Mouse (Mus musculus): ENCODE results near the gene Gli3. TPM values are rescaled to one million over a fixed set of nuclear protein-coding genes. Genes with fewer than 3 reads are reported as not detected.

Gene Gli3
- polyA plus RNA-seq, 1 experiment from 2014 or later: 7.0 TPM

DNA sequence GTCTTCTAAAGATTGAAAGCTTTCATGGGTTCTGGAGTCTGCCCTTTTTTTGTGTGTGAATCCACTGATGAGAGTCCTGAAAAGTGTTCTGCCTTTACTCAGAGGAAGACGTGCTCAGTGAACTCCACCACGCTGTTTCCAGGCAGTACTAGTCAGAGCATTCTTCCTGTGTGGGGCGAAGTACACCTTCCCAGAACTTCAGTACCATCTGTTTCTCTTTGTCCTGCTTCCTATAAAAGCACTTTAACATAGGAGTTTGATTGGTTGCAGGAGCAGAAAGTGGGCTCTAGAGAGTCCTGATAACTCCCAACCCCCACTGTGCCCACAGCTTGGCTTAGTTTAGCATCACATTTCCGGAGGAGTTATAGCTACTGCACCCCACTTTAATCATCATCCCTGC, 32.8 kb downstream of the Gli3 start:
- no peak for ATAC-seq (ENCODE audit: insufficient number of reproducible peaks, insufficient read depth, low FRiP score, low read depth)
- 74% methylated on average over 4 of the region's 4 CpGs for WGBS

DNA sequence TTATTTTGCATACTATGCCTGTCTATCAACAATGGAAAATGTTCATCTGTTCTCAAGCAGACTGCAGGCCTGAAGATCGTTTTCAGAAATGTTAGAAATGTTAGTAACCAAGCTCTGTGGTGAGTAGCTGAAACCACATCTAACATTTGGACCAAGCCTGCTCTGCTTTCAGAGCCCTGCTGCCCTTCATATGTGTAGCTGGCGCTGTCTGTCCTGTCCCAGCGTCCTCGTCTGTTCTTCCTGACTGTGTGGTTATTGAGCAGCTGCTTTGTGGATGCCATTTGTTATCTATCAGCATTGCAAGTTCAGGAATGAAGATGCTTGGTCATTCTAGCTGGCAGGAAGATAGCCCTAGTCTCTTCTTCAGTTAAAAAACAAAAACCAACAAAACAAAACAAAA, 35.3 kb downstream of the Gli3 start:
- no peak overlapping the region for H3K4me2 ChIP-seq (ENCODE audit: low read length)
- H3K27ac ChIP-seq (replicated peaks in 1 of 2; ENCODE audit: control insufficient read depth in 1 of 2, insufficient read depth in 1 of 2, low read depth in 2 of 2, low read length in 2 of 2): no peak overlapping the region
- WGBS: 53% methylated on average over 4 of the region's 4 CpGs
- no peaks in the 10 kb centered on the region for H3K9me3 ChIP-seq (ENCODE audit: control insufficient read depth, low read length)
- no peak overlapping the region for H3K4me3 ChIP-seq (ENCODE audit: control insufficient read depth in 1 of 2, insufficient read depth in 1 of 2, low read depth in 1 of 2, low read length in 2 of 2)
- H3K9ac ChIP-seq (ENCODE audit: low read length): no peak overlapping the region
- H3K27me3 ChIP-seq (ENCODE audit: control insufficient read depth, insufficient read depth, low read length): no peaks in the 10 kb centered on the region
- no peaks in the 10 kb centered on the region for H3K4me1 ChIP-seq (ENCODE audit: control insufficient read depth in 2 of 2, insufficient read depth in 2 of 2, low read length in 2 of 2)
- H3K36me3 ChIP-seq (ENCODE audit: control insufficient read depth, insufficient read depth, low read length): no peaks in the 10 kb centered on the region
- ATAC-seq (ENCODE audit: insufficient number of reproducible peaks, insufficient read depth, low FRiP score, low read depth): no peak

More for the DNA sequence above, 32.8 kb downstream of the Gli3 start:
- H3K4me3 ChIP-seq (ENCODE audit: control insufficient read depth in 1 of 2, insufficient read depth in 1 of 2, low read depth in 1 of 2, low read length in 2 of 2): no peak overlapping the region
- no peaks in the 10 kb centered on the region for H3K27me3 ChIP-seq (ENCODE audit: control insufficient read depth, insufficient read depth, low read length)
- H3K4me2 ChIP-seq (ENCODE audit: low read length): no peak overlapping the region
- H3K4me1 ChIP-seq (ENCODE audit: control insufficient read depth in 2 of 2, insufficient read depth in 2 of 2, low read length in 2 of 2): no peaks in the 10 kb centered on the region
- no peaks in the 10 kb centered on the region for H3K36me3 ChIP-seq (ENCODE audit: control insufficient read depth, insufficient read depth, low read length)
- H3K9ac ChIP-seq (ENCODE audit: low read length): no peak overlapping the region
- no peaks in the 10 kb centered on the region for H3K9me3 ChIP-seq (ENCODE audit: control insufficient read depth, low read length)
- H3K27ac ChIP-seq (replicated peaks in 1 of 2; ENCODE audit: control insufficient read depth in 1 of 2, insufficient read depth in 1 of 2, low read depth in 2 of 2, low read length in 2 of 2): no peak overlapping the region

GRCm38 (mm10) chr13:15510925-15511324, 47.9 kb downstream of the Gli3 start:
- no peak for ATAC-seq (ENCODE audit: insufficient number of reproducible peaks, insufficient read depth, low FRiP score, low read depth)
- peaks cover 2% of the 10 kb centered on the region; the same call in 1 of the 2 replicates for H3K27me3 ChIP-seq (ENCODE audit: control insufficient read depth, insufficient read depth, low read length)
- H3K36me3 ChIP-seq (ENCODE audit: control insufficient read depth, insufficient read depth, low read length): no peaks in the 10 kb centered on the region
- no peaks in the 10 kb centered on the region for H3K9me3 ChIP-seq (ENCODE audit: control insufficient read depth, low read length)
- H3K4me3 ChIP-seq (ENCODE audit: control insufficient read depth in 1 of 2, insufficient read depth in 1 of 2, low read depth in 1 of 2, low read length in 2 of 2): no peak overlapping the region
- no peak overlapping the region for H3K27ac ChIP-seq (replicated peaks in 1 of 2; ENCODE audit: control insufficient read depth in 1 of 2, insufficient read depth in 1 of 2, low read depth in 2 of 2, low read length in 2 of 2)
- H3K9ac ChIP-seq (ENCODE audit: low read length): no peak overlapping the region
- H3K4me1 ChIP-seq (ENCODE audit: control insufficient read depth in 2 of 2, insufficient read depth in 2 of 2, low read length in 2 of 2): peaks cover 0 to 2% of the 10 kb centered on the region in 2 experiments; a peak in 1 of 4 replicates
- no peak overlapping the region for H3K4me2 ChIP-seq (ENCODE audit: low read length)

DNA sequence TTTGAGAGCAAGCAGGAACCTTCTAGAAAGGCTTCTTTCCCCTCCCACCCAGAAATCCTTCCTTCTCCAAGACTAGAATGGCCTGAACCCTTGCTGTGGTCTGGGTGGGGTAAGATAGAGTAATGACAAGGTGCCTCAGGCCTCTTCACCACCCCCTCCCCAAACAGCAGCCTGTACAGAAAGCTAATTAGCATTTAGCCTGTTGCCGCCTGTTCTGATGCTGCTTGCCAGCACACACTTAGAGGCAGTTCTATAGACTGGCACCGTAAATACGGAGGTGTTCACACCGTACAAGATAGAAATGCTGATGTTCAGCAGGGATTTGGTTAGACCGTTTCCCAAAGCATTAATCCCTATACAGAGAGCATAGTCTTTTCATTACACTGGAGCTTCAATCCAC, 50.1 kb downstream of the Gli3 start:
- no peaks in the 10 kb centered on the region for H3K36me3 ChIP-seq (ENCODE audit: control insufficient read depth, insufficient read depth, low read length)
- H3K27ac ChIP-seq (replicated peaks in 1 of 2; ENCODE audit: control insufficient read depth in 1 of 2, insufficient read depth in 1 of 2, low read depth in 2 of 2, low read length in 2 of 2): no peak overlapping the region
- H3K9ac ChIP-seq (ENCODE audit: low read length): no peak overlapping the region
- H3K9me3 ChIP-seq (ENCODE audit: control insufficient read depth, low read length): no peaks in the 10 kb centered on the region
- no peak overlapping the region for H3K4me2 ChIP-seq (ENCODE audit: low read length)
- H3K4me3 ChIP-seq (ENCODE audit: control insufficient read depth in 1 of 2, insufficient read depth in 1 of 2, low read depth in 1 of 2, low read length in 2 of 2): no peak overlapping the region
- peaks cover 0 to 2% of the 10 kb centered on the region in 2 experiments; a peak in 1 of 4 replicates for H3K4me1 ChIP-seq (ENCODE audit: control insufficient read depth in 2 of 2, insufficient read depth in 2 of 2, low read length in 2 of 2)
- ATAC-seq (ENCODE audit: insufficient number of reproducible peaks, insufficient read depth, low FRiP score, low read depth): no peak
- peaks cover 2% of the 10 kb centered on the region; the same call in 1 of the 2 replicates for H3K27me3 ChIP-seq (ENCODE audit: control insufficient read depth, insufficient read depth, low read length)
- 91% methylated on average over 5 of the region's 5 CpGs for WGBS

DNA sequence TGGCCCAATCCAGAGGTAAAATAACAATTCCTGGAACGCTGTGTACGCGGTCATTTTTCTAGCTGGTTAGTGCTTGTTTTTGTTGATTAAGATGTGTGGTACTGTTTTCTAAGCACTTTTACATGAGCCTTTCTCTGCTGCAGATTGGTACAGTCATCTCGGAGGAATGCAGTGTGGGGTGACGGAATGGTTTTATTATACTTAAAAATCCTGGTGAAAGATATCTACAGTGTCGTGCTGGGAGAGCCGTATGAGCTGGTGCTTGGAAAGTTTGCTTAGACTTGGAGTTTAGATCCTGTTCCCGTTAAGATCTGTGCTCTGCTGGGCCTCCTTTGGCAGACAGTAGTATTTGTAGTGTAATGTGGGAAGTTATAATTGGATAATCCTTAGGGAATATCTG, 51.0 kb downstream of the Gli3 start:
- no peak for ATAC-seq (ENCODE audit: insufficient number of reproducible peaks, insufficient read depth, low FRiP score, low read depth)
- 72% methylated on average over 8 of the region's 8 CpGs for WGBS
- H3K9me3 ChIP-seq (ENCODE audit: control insufficient read depth, low read length): no peaks in the 10 kb centered on the region
- peaks cover 2% of the 10 kb centered on the region; the same call in 1 of the 2 replicates for H3K27me3 ChIP-seq (ENCODE audit: control insufficient read depth, insufficient read depth, low read length)
- no peak overlapping the region for H3K4me3 ChIP-seq (ENCODE audit: control insufficient read depth in 1 of 2, insufficient read depth in 1 of 2, low read depth in 1 of 2, low read length in 2 of 2)
- no peak overlapping the region for H3K27ac ChIP-seq (replicated peaks in 1 of 2; ENCODE audit: control insufficient read depth in 1 of 2, insufficient read depth in 1 of 2, low read depth in 2 of 2, low read length in 2 of 2)
- H3K4me1 ChIP-seq (ENCODE audit: control insufficient read depth in 2 of 2, insufficient read depth in 2 of 2, low read length in 2 of 2): peaks cover 0 to 2% of the 10 kb centered on the region in 2 experiments; a peak in 1 of 4 replicates
- H3K4me2 ChIP-seq (ENCODE audit: low read length): no peak overlapping the region
- H3K9ac ChIP-seq (ENCODE audit: low read length): no peak overlapping the region
- H3K36me3 ChIP-seq (ENCODE audit: control insufficient read depth, insufficient read depth, low read length): no peaks in the 10 kb centered on the region

- no peak for ATAC-seq (ENCODE audit: insufficient number of reproducible peaks, insufficient read depth, low FRiP score, low read depth)
- no peak overlapping the region for H3K9ac ChIP-seq (ENCODE audit: low read length)
- no peak overlapping the region for H3K4me2 ChIP-seq (ENCODE audit: low read length)
- no peaks in the 10 kb centered on the region for H3K36me3 ChIP-seq (ENCODE audit: control insufficient read depth, insufficient read depth, low read length)
- 84% methylated on average over 9 of the region's 9 CpGs for WGBS
- peaks cover 2% of the 10 kb centered on the region; the same call in 1 of the 2 replicates for H3K27me3 ChIP-seq (ENCODE audit: control insufficient read depth, insufficient read depth, low read length)
- no peak overlapping the region for H3K4me3 ChIP-seq (ENCODE audit: control insufficient read depth in 1 of 2, insufficient read depth in 1 of 2, low read depth in 1 of 2, low read length in 2 of 2)
- peaks cover 0 to 2% of the 10 kb centered on the region in 2 experiments; a peak in 1 of 4 replicates for H3K4me1 ChIP-seq (ENCODE audit: control insufficient read depth in 2 of 2, insufficient read depth in 2 of 2, low read length in 2 of 2)
- H3K9me3 ChIP-seq (ENCODE audit: control insufficient read depth, low read length): no peaks in the 10 kb centered on the region
- no peak overlapping the region for H3K27ac ChIP-seq (replicated peaks in 1 of 2; ENCODE audit: control insufficient read depth in 1 of 2, insufficient read depth in 1 of 2, low read depth in 2 of 2, low read length in 2 of 2)
These were observed 54.2 kb downstream of the Gli3 start for GRCm38 (mm10) chr13:15517048-15517760.

DNA sequence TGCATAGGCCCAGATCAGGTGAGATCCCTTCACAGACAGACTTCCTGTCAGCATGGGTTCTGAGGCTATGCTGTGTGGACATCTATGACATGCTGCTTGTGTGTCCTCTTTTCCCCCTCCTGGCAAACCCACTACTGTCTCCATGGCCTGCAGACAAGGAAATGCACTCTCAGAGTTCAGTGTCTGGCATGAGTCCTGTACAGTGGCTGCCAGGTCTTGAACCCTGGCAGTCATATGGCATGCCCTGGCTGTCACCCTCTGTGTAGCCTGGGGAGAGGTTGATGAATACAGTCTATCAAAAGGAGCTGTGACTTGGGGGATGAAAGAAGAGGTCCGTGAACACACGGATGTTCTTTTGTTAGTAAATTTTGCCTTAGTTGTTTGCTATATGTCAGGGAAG, 57.3 kb downstream of the Gli3 start:
- H3K4me2 ChIP-seq (ENCODE audit: low read length): no peak overlapping the region

GRCm38 (mm10) chr13:15522153-15522552, 59.1 kb downstream of the Gli3 start:
- H3K27ac ChIP-seq (replicated peaks in 1 of 2; ENCODE audit: control insufficient read depth in 1 of 2, insufficient read depth in 1 of 2, low read depth in 2 of 2, low read length in 2 of 2): no peak overlapping the region
- H3K4me3 ChIP-seq (ENCODE audit: control insufficient read depth in 1 of 2, insufficient read depth in 1 of 2, low read depth in 1 of 2, low read length in 2 of 2): no peak overlapping the region
- H3K36me3 ChIP-seq (ENCODE audit: control insufficient read depth, insufficient read depth, low read length): no peaks in the 10 kb centered on the region
- H3K9ac ChIP-seq (ENCODE audit: low read length): no peak overlapping the region
- no peaks in the 10 kb centered on the region for H3K9me3 ChIP-seq (ENCODE audit: control insufficient read depth, low read length)
- WGBS: 55% methylated on average over 3 of the region's 3 CpGs
- H3K4me2 ChIP-seq (ENCODE audit: low read length): no peak overlapping the region
- no peaks in the 10 kb centered on the region for H3K27me3 ChIP-seq (ENCODE audit: control insufficient read depth, insufficient read depth, low read length)
- H3K4me1 ChIP-seq (ENCODE audit: control insufficient read depth in 2 of 2, insufficient read depth in 2 of 2, low read length in 2 of 2): no peaks in the 10 kb centered on the region
- ATAC-seq (ENCODE audit: insufficient number of reproducible peaks, insufficient read depth, low FRiP score, low read depth): no peak

More for the DNA sequence above, 57.3 kb downstream of the Gli3 start:
- no peak overlapping the region for H3K9ac ChIP-seq (ENCODE audit: low read length)
- no peak for ATAC-seq (ENCODE audit: insufficient number of reproducible peaks, insufficient read depth, low FRiP score, low read depth)
- no peaks in the 10 kb centered on the region for H3K27me3 ChIP-seq (ENCODE audit: control insufficient read depth, insufficient read depth, low read length)
- H3K4me3 ChIP-seq (ENCODE audit: control insufficient read depth in 1 of 2, insufficient read depth in 1 of 2, low read depth in 1 of 2, low read length in 2 of 2): no peak overlapping the region
- no peaks in the 10 kb centered on the region for H3K36me3 ChIP-seq (ENCODE audit: control insufficient read depth, insufficient read depth, low read length)
- H3K27ac ChIP-seq (replicated peaks in 1 of 2; ENCODE audit: control insufficient read depth in 1 of 2, insufficient read depth in 1 of 2, low read depth in 2 of 2, low read length in 2 of 2): no peak overlapping the region
- WGBS: 86% methylated on average over 2 of the region's 2 CpGs
- H3K4me1 ChIP-seq (ENCODE audit: control insufficient read depth in 2 of 2, insufficient read depth in 2 of 2, low read length in 2 of 2): no peaks in the 10 kb centered on the region
- no peaks in the 10 kb centered on the region for H3K9me3 ChIP-seq (ENCODE audit: control insufficient read depth, low read length)

All from heart, embryonic 14.5 days (tissue).